In genomic region chr11:87039307-87039963, GRCm38 (mm10) we compare ENCODE assay signal across 11 mouse cellular contexts. TPM values are rescaled to one million over a fixed set of nuclear protein-coding genes. Genes with fewer than 3 reads are reported as not detected.
DNase-seq lines count a peak whose midpoint lies in the region; ATAC-seq and TF ChIP-seq lines count a peak whose summit lies in the region.
"Had no signal": no experiment of that assay in that cellular context is flagged by ENCODE, and none has a peak within 500 bp of the region (broad histone marks: within the 10 kb centered on the region; RNA-seq: fewer than 3 reads in every experiment).

No protein-coding gene starts in this region.

- no peak for TF ChIP-seq EP300 in stomach, postnatal 0 days (optimal IDR thresholded peaks at IDR 0.05)

- DNase-seq in retina, adult 2 months (ENCODE audit: low read depth, low spot score), result peak; percentile 49
- no peak for DNase-seq in retina, embryonic 14.5 days (ENCODE audit: low spot score)
- DNase-seq in lung, postnatal 25 days (ENCODE audit: low spot score), result peak; percentile 83
- DNase-seq in stomach, postnatal 0 days (ENCODE audit: low spot score), result no peak
- no peak for DNase-seq in thymus, postnatal 4 days
- no peak for DNase-seq in forebrain, embryonic 10.5 days (ENCODE audit: extremely low spot score, low spot score)
- DNase-seq: cerebellum, postnatal 14 days; right cerebral cortex, postnatal 14 days had no signal

- no peaks in the 10 kb centered on the region for H3K4me1 ChIP-seq in stomach, postnatal 0 days (replicated peaks; ENCODE audit: control insufficient read depth, insufficient read depth)
- H3K4me1 ChIP-seq in midbrain, embryonic 15.5 days, result no peaks in the 10 kb centered on the region
- no peaks in the 10 kb centered on the region for H3K4me1 ChIP-seq in forebrain, embryonic 10.5 days

- no peaks in the 10 kb centered on the region for H3K27me3 ChIP-seq in stomach, postnatal 0 days (ENCODE audit: control insufficient read depth, insufficient read depth, low read length)
- H3K27me3 ChIP-seq in midbrain, embryonic 15.5 days (replicated peaks), result no peaks in the 10 kb centered on the region
- H3K27me3 ChIP-seq in forebrain, embryonic 10.5 days (ENCODE audit: poor library complexity, severe bottlenecking), result no peaks in the 10 kb centered on the region

- no peak overlapping the region for H3K4me2 ChIP-seq in stomach, postnatal 0 days (replicated peaks; ENCODE audit: low read depth)
- no peak overlapping the region for H3K4me2 ChIP-seq in midbrain, embryonic 15.5 days

- H3K9me3 ChIP-seq in stomach, postnatal 0 days (ENCODE audit: control insufficient read depth, low read length), result no peaks in the 10 kb centered on the region
- no peaks in the 10 kb centered on the region for H3K9me3 ChIP-seq in midbrain, embryonic 15.5 days
- no peaks in the 10 kb centered on the region for H3K9me3 ChIP-seq in forebrain, embryonic 10.5 days

- 75% methylated on average over 9 of the region's 9 CpGs for WGBS in stomach, postnatal 0 days
- 89% methylated on average over 9 of the region's 9 CpGs for WGBS in midbrain, embryonic 15.5 days
- 94% methylated on average over 9 of the region's 9 CpGs for WGBS in forebrain, embryonic 10.5 days

- no peak for TF ChIP-seq CTCF in stomach, postnatal 0 days (IDR thresholded peaks at IDR 0.05; ENCODE audit: low read depth)

- peak; percentile 86 for ATAC-seq in common myeloid progenitor, adult 5-6 weeks (replicated peaks; ENCODE audit: low read depth, poor library complexity, severe bottlenecking)
- peak; percentile 49; the same call in 1 of the 2 replicates for ATAC-seq in stomach, postnatal 0 days (ENCODE audit: low FRiP score, low TSS enrichment)
- no peak for ATAC-seq in midbrain, embryonic 15.5 days (replicated peaks)

- H3K27ac ChIP-seq in stomach, postnatal 0 days (replicated peaks), result no peak overlapping the region
- no peak overlapping the region for H3K27ac ChIP-seq in midbrain, embryonic 15.5 days
- no peak overlapping the region for H3K27ac ChIP-seq in forebrain, embryonic 10.5 days
- H3K27ac ChIP-seq: kidney, postnatal 0 days had no signal

- no peak overlapping the region for H3K9ac ChIP-seq in stomach, postnatal 0 days (ENCODE audit: low read length)
- no peak overlapping the region for H3K9ac ChIP-seq in midbrain, embryonic 15.5 days

- H3K4me3 ChIP-seq in stomach, postnatal 0 days (ENCODE audit: low read depth, low read length), result no peak overlapping the region
- no peak overlapping the region for H3K4me3 ChIP-seq in midbrain, embryonic 15.5 days
- H3K4me3 ChIP-seq in forebrain, embryonic 10.5 days, result no peak overlapping the region

- H3K36me3 ChIP-seq in stomach, postnatal 0 days (ENCODE audit: control insufficient read depth, insufficient read depth, low read length), result peaks cover 3% of the 10 kb centered on the region; the same call in 1 of the 2 replicates
- H3K36me3 ChIP-seq in midbrain, embryonic 15.5 days (replicated peaks), result peaks cover 68% of the 10 kb centered on the region
- peaks cover 90% of the 10 kb centered on the region for H3K36me3 ChIP-seq in forebrain, embryonic 10.5 days (replicated peaks)

RNA-seq across cellular contexts. Expression of gene Gdpd1, which starts 34.4 kb away (rescaled TPM):
- 2.7 and 4.5 TPM in 2 replicates for total RNA-seq in common myeloid progenitor, adult 5-6 weeks (2017)
- polyA plus RNA-seq in stomach, postnatal 0 days (2015; fragmentation: Nextera tagmentation; extraction: Ambion mirVana), result 51.2 and 54.8 TPM in 2 replicates
- polyA plus RNA-seq in midbrain, embryonic 15.5 days (2015; fragmentation: Nextera tagmentation; extraction: Ambion mirVana), result 168 and 172 TPM in 2 replicates
- 42.5 and 45.3 TPM in 2 replicates for polyA plus RNA-seq in forebrain, embryonic 10.5 days (2016; fragmentation: Nextera tagmentation; extraction: Ambion mirVana)

RNA-seq across cellular contexts. Expression of gene Ypel2, which starts 45.9 kb away (rescaled TPM):
- total RNA-seq in common myeloid progenitor, adult 5-6 weeks (2017), result 2.4 and 5.3 TPM in 2 replicates
- 3.9 and 4.0 TPM in 2 replicates for polyA plus RNA-seq in stomach, postnatal 0 days (2015; fragmentation: Nextera tagmentation; extraction: Ambion mirVana)
- 6.6 and 6.8 TPM in 2 replicates for polyA plus RNA-seq in midbrain, embryonic 15.5 days (2015; fragmentation: Nextera tagmentation; extraction: Ambion mirVana)
- 2.9 and 3.2 TPM in 2 replicates for polyA plus RNA-seq in forebrain, embryonic 10.5 days (2016; fragmentation: Nextera tagmentation; extraction: Ambion mirVana)

RNA-seq across cellular contexts. Expression of gene Smg8, which starts 47.1 kb away (rescaled TPM):
- 18.2 and 22.2 TPM in 2 replicates for total RNA-seq in common myeloid progenitor, adult 5-6 weeks (2017)
- polyA plus RNA-seq in stomach, postnatal 0 days (2015; fragmentation: Nextera tagmentation; extraction: Ambion mirVana), result 10.3 and 10.8 TPM in 2 replicates
- 22.2 and 22.7 TPM in 2 replicates for polyA plus RNA-seq in midbrain, embryonic 15.5 days (2015; fragmentation: Nextera tagmentation; extraction: Ambion mirVana)
- polyA plus RNA-seq in forebrain, embryonic 10.5 days (2016; fragmentation: Nextera tagmentation; extraction: Ambion mirVana), result 24.6 and 27.5 TPM in 2 replicates

Comparison
In these comparisons a context has a peak if more than half of its experiments do, and no peak if none do; other contexts are left out.
1. DNase-seq: peak in retina, adult 2 months (single experiment) and lung, postnatal 25 days (single experiment); none in retina, embryonic 14.5 days (single experiment), stomach, postnatal 0 days (single experiment), thymus, postnatal 4 days (single experiment) and forebrain, embryonic 10.5 days (single experiment).